Mouse (Mus musculus) heart, postnatal 4 days (tissue): ENCODE data around the gene Hmx3. TPM values are rescaled to one million over a fixed set of nuclear protein-coding genes. Genes with fewer than 3 reads are reported as not detected.

Source experiments
- DNase-seq: peaks from one replicate; pipeline ENCODE4 v3.0.0; 2021
- total RNA-seq, 2 experiments: library from RNA; stranded (reverse); gene quantifications; 2 replicates each; pipeline ENCODE4 v1.2.3; 2021

The Hmx3 gene
- total RNA-seq, 2 experiments from 2014 or later: not detected

DNA sequence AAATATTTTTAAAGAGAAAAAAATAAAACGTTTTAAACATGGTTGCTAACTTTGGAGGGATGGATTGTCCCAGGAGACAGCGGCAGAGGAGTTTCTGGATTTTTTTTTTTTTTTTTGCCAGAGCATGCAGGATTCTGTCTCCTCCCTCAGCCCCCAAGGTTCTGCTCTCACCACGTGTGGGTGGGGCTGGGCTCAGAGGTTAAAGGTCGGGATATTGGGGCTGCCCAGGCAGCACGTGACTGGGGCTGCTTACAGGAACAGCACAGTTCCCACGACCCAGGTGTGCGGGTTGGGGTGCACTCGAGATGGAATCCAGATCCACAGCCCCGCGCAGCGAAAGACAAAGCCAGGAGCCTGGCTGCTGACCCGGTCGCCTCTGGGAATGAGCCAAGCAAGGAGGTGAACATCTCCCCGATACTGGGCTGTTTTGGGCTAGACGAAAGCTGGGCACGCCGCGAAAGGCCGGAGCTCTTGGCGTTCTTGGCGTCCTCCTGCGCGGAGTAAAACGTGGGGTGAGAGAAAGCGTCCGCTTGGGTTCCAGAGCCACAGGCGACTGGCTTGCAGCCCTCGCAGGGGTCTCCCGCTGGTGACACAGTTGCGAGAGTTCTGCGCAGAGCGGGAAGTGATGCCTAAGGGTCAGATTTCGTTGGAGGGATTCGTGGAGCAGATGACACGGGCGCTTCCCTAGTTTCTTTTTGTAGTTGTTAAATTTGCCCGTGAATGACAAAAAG, 14.0 kb downstream of the Hmx3 start:
- DNase-seq: no peak

DNA sequence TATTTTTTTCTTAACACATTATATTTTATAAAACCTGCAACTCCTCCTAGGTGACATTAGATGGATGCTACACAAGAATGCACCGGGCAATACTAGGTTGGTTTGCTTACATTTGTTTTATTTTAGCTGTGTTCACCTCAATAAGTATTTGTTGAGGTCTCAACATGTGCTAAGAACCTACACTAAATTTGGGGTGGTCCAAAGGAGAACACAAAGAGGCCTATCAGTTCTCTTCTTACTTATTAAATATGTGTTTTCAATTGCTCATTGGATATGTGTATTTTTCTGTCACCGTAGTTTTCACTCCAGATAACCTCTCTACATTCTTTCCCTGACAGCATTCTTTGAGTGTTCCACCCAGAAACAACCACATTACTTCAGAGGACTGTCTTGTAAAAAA, 15.1 kb downstream of the Hmx3 start:
- no peak for DNase-seq

DNA sequence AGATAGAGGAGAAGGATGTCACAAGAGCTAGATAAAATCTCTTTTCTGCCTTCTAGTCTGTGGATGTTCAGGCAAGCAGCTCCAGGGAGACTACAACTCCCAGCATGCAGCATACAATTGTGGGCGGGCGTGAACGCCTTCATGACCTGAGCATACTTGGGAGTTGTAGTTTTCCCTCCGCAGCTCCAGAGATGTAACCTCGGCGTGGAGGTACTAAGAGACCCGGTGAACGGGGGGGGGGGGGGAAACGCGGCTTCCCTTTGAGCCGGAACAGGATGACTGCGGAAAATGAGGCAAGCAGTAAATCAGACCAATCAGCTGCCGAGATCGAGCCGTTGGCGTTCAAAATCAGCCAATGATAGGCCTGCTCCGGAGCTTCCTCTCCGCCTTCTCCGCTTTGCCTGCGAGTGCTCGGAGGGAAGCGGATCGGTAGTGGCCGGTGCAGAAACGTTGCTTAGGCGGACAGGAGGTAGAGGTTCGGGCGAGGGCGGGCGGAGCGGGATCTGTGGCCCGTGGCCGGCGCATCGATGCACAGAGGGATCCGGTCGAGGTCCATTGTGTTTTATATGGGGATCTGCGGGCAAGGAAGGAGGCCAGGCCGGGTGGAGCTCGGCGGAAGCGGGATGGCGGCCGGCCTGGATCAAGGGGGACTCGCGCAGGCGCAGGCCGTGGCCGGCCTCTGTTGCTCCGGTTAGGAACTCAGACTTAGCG, 17.5 kb downstream of the Hmx3 start, which contains the start of gene Bub3:
Gene Bub3 (plus strand): TSS at position 237 of the 711 bp plus-strand sequence.
- DNase-seq: peak; percentile 91

DNA sequence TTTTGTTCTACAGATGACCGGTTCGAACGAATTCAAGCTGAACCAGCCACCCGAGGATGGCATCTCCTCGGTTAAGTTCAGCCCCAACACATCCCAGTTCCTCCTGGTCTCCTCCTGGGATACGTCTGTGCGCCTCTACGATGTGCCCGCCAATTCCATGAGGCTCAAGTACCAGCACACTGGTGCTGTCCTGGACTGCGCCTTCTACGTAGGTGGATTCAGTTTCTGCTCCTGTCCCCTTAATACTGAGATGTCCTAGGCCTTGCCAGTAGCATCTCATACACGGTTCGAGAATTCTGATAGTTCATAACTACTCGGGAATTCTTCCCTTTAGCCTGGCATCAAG, 18.0 kb downstream of the Hmx3 start:
- DNase-seq: no peak

DNA sequence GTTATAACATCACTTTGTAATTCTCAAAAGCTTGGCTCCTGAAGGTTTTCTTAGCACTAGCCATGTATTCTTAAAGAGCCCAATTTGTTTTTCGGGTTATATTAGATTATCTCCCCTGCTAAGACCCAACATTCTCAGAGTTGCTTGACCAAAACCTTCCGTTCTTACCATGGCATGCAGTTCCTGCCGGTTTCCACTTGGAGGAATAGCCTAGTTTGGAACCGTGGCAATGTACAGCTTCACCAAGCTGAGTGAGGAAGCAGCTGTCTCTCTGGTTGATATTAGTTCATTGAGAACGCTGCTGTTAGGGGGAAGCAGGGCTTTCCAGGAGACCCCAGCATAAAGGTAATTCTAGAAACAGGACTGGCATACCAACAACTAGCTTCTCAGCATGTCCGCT, 32.6 kb downstream of the Hmx3 start:
- no peak for DNase-seq

DNA sequence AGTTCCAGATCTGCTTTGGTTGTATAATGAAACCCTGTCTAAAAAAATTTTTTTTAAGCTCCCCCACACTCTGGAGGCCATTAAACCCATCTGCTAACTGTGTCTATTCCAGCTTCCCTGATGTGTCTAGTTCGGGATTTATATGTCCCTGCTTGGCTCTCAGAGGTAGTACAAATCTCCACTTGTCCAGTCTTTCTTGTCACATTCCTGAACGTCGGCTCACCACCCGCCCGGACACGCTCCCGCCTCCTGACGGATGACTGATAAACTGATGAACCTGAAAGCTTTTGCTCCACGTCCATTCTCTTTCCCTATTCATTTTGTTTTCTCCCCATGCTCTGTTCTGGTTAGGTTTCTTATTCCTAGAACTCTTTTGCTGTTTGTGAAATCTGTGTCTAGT, 39.5 kb downstream of the Hmx3 start:
- DNase-seq: no peak

DNA sequence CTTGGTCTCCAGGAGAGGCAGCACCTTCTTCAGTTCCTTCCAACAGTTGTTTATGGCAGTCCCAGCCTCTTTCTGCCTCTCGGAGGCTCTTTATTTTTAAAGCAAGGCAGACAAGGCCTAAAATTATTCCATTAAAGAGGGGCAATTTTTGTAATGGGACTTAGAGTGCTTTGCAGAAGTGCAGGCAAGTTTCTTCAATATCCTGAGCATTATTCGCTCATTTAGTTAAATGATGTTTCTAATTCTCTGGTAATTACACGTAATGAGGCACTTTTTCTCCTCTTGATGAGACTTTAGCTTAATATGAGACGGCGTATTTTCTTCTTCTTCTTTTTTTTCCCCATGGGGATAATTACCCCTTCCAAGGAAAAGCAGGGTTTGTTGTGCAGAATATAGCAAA, 42.9 kb downstream of the Hmx3 start:
- no peak for DNase-seq

Other genes starting within 250 kb of the Hmx3 start
- gene Cuzd1, start 220.6 kb upstream of the Hmx3 start, total RNA-seq: under 1 TPM; 0.38 to 0.41 TPM
- gene Fam24b, start 213.4 kb upstream of the Hmx3 start, total RNA-seq: not detected
- not detected for gene Fam24a, start 209.0 kb upstream of the Hmx3 start, total RNA-seq
- gene 2310057M21Rik, start 180.1 kb upstream of the Hmx3 start, total RNA-seq: 10 to 100 TPM; 17.7 to 19.4 TPM
- 10 to 100 TPM; 59.7 to 61.8 TPM for gene Pstk, start 171.7 kb upstream of the Hmx3 start, total RNA-seq
- gene Ikzf5, start 132.3 kb upstream of the Hmx3 start, total RNA-seq: 10 to 100 TPM; 28.8 to 31.1 TPM
- gene Acadsb, start 132.3 kb upstream of the Hmx3 start, total RNA-seq: 10 to 100 TPM; 62.5 to 67.0 TPM
- gene Hmx2, start 5.9 kb downstream of the Hmx3 start, total RNA-seq: not detected
- 10 to 100 TPM; 68.6 to 70.0 TPM for gene Bub3, start 17.4 kb downstream of the Hmx3 start, total RNA-seq